Mouse (Mus musculus): ENCODE measurements around the gene Sned1.

The Sned1 gene

DNA sequence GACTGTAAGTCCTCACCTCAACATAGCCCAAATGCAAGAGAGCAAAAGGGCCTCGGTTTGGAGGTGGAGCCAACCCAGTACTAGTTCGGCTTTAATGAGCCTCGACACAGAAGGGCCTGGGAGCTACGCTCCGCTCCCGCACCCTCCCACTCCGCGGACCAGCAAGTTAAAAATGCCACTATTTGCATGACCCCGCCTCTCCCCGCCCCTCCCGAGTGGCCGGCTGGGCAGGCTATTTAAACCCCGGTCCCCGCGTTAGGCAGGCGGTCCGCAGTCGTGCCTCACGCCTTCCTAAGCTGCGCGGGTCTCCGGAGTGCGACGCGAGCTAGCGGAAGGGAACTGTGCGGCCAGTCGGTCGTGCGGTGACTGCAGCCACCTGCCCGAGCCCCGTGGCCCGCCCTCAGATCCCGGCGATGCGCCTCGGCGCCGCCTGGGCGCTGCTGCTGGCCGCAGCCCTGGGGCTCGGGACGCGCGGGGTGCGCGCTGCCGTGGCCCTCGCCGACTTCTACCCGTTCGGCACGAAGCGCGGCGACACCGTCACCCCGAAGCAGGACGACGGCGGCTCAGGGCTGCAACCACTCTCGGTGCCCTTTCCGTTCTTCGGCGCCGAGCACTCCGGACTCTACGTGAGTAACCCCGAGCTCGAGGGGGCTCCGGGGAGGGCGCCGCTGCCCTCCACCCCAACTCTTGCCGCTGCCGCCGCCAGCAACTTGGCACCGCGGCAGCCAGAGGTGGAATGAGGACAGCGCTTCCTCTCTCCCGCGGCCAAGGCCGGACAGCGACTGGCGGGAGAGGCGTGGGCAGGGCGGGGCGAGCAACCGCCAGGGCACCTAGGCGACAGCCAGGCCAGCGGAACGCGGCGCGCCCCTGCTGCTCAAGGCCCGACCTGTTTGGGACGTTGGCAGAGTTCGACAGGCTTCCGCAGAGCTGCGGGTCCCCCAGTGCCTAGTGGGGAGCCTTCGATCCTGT is at the start of gene Sned1:
Gene Sned1 (plus strand): TSS at position 266 of the 969 bp plus-strand sequence.
- in situ Hi-C loops (cut with MboI, MseI): loop anchor here (25.0 kb wide), 1 partner anchor 1226 kb away; no protein-coding TSS in a partner anchor

DNA sequence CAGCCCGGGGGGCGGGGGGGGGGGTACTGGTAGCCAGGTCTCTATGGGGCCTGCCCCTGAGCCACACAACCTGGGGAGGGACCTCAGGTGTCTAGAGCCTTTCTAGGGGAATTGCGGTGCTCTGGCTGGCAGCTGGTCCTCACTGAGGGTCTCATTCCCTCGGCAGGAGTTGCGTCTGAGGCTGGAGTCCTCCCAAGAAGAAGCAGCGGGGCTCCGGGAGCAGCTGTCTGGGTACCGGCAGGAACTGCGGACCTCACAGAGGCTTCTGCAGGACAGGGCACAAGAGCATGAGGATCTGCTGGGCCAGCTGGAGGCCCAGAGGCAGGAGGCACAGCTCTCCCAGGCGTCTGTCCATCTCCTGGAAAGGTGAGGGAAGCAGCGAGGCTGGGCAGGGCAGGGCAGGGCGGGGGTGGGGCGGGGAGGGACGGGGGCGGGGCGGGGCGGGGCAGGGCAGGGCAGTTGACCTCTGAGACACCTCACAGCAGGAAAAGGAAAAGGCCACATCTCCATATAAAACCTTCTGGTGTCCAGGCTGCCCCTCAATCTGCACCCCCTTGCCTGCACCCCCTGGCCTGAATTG is 44.8 kb upstream of the Sned1 start:
- in situ Hi-C loops (cut with MboI, MseI): loop anchor here (10.0 kb wide), 1 partner anchor 1606 kb away; no protein-coding TSS in a partner anchor

GRCm38 (mm10) chr1:93194961-93195360 is 40.7 kb upstream of the Sned1 start:
- in situ Hi-C loops (cut with MboI, MseI): loop anchor here (10.0 kb wide), 1 partner anchor 1610 kb away; no protein-coding TSS in a partner anchor

DNA sequence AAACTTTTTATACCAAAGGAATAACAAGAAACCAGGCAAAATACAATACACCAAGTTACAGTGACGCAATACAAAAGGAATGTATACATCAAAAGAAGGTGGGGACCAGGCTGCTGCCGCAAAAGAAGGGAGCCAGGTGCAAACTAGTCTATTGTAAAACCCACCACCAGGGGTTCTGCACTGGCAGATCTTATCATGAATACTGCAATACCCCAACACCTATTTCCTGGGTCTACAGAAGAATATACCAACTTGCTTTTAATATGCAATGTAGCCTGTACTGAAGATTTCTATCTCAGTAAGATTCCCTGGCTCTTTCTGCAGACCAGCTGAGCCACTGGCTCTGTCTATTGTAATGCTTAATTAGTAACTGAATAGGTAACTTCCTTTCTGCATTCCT is 38.2 kb upstream of the Sned1 start:
- in situ Hi-C loops (cut with MboI, MseI): loop anchor here (10.0 kb wide), 1 partner anchor 1613 kb away; no protein-coding TSS in a partner anchor

DNA sequence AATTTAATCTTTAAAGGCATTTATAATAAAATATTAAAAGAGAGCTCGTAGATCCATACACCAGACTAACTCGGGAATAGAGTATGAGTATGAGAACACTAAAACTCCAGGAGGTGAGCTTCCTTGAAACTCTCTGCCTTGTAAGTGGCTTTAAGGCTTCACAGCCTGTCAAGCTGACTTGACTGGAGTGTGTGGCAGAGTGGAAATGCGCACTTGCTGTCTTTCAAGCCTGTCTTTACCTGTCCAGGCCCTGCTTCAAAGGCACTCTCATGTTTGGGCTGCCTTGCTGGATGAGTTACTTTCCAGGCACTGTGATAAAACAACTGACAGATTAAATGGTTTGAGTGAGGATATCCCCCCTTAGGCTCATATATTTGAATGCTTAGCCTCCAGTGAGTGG is 37.7 kb upstream of the Sned1 start:
- in situ Hi-C loops (cut with MboI, MseI): loop anchor here (10.0 kb wide), 1 partner anchor 1613 kb away; no protein-coding TSS in a partner anchor

DNA sequence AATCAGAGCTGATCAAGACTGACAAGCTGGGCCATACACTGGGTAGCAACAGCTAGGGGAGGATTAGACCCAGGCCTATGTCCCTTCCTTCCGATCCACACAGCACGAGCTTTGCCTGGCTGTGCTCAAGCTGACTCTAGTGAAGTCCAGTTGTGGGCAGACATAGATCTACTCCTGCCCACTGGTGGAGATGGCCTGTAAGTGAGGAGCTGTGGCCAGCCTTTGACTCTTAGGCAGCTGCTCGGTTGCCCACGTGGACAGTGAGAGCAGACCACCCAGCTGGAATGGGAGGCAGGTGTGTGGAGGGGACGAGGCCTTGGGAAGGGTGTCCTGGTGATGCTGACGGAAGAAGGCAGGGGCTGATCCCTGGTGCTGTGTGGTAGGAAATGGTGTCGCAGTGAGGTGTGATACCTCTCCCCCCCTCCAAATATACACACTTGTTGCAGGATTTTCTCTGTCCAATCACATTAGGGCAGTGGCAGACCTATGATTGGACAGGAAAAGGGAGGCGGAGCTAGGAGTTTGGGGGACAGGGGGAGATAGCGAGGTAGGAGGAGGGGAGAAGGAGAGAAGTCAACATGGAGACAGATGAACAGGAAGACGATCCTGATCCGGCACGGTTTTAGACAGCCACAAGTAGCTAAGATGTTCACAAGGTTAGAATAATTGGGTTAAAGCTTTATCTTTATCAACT is 29.2 kb upstream of the Sned1 start:
- in situ Hi-C loops (cut with MboI, MseI): no loop called here

DNA sequence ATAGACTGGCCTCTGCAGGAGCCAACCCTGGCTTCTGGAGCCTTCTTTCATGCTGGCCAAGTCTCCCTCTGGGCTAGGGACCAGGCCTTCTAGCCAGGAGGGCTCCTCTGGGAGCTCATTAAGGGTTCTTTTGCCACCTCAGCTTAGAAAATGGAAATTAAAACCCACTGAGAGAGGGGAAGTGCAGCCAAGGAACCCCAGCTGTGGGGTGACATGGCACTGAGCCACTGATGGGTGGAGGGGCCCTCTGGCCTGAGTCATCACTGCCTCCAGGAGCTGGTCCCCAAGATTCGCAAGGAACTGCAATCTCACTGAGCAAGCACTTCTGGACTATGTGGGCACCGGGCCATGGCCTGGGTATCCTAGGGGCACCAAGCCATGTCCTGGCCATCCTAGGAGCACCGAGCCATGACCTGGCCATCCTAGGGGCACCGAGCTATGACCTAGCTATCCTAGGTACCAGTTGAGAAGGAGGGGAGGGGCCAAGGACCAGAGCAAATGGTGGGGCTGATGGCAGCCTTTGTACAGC is 28.0 kb upstream of the Sned1 start:
- in situ Hi-C loops (cut with MboI, MseI): no loop called here

GRCm38 (mm10) chr1:93210213-93210641 is 25.4 kb upstream of the Sned1 start:
- in situ Hi-C loops (cut with MboI, MseI): no loop called here

GRCm38 (mm10) chr1:93211019-93211418 is 24.6 kb upstream of the Sned1 start:
- in situ Hi-C loops (cut with MboI, MseI): no loop called here

- in situ Hi-C loops (cut with MboI, MseI): no loop called here
Observed at GRCm38 (mm10) chr1:93211549-93212220, 24.0 kb upstream of the Sned1 start.

DNA sequence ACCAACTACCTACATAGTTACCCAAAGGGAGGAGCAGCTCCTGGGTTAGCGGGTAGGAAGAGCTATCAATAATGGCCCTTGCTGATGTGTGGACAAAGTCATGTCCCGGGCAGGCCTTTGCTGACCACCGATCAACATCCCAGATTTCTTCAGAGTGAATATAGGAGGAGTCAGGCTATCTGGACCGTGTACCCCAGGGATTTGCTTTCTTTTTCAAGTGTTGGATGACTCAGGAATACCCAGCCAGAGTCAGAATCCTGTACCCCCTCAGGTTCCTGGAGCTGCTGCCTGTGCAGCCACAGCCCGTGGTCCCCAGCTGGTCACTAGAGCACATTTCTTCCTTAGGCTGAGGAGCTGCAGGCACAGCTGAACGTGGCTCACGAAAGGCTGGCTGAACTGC is 23.2 kb upstream of the Sned1 start:
- in situ Hi-C loops (cut with MboI, MseI): no loop called here

- in situ Hi-C loops (cut with MboI, MseI): no loop called here
Observed at GRCm38 (mm10) chr1:93214612-93215011, 21.0 kb upstream of the Sned1 start.

GRCm38 (mm10) chr1:93216839-93217497 is 18.7 kb upstream of the Sned1 start:
- in situ Hi-C loops (cut with MboI, MseI): no loop called here

GRCm38 (mm10) chr1:93217530-93217929 is 18.1 kb upstream of the Sned1 start:
- in situ Hi-C loops (cut with MboI, MseI): no loop called here

DNA sequence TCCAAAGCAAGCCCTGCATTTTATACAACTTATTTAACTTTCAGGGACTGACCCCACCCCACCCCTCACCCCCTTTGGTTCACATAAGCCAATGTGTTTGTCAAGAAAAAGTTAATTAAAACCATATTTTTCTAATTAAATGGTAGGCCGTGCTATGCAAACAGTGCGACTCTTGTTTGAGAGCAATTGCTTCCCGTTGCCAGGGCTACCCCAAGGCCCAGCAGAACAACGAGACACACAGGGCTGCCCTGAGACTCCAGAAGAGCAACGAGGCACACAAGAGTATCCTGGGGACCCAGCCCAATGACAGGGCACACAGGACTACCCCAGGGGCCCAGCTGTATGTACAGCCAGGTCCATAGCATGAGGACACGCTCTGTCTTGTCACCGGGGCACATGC is 14.9 kb upstream of the Sned1 start:
- in situ Hi-C loops (cut with MboI, MseI): no loop called here

- in situ Hi-C loops (cut with MboI, MseI): no loop called here
Observed at GRCm38 (mm10) chr1:93223972-93224371, 11.7 kb upstream of the Sned1 start.

DNA sequence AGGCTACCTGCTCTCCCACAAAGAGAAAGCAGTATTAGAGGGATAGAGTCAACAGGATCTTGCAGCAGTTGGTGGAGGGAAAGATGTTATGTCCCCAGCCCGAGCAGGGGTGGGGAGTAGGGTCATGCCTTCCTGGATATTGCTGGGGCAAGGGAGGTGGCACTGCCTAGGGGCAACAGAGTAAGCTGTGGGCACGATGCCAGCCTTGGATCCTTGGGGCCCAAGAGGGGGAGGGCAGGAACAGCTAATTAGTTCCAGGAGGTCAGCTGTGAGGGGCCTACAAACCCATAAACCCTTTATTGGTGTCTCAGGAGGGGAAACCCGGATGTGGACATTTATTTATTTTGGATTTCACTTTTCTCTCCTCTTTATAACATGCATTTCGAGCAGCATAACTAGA is 10.4 kb upstream of the Sned1 start:
- in situ Hi-C loops (cut with MboI, MseI): loop anchor here (25.0 kb wide), 1 partner anchor 1237 kb away; no protein-coding TSS in a partner anchor

DNA sequence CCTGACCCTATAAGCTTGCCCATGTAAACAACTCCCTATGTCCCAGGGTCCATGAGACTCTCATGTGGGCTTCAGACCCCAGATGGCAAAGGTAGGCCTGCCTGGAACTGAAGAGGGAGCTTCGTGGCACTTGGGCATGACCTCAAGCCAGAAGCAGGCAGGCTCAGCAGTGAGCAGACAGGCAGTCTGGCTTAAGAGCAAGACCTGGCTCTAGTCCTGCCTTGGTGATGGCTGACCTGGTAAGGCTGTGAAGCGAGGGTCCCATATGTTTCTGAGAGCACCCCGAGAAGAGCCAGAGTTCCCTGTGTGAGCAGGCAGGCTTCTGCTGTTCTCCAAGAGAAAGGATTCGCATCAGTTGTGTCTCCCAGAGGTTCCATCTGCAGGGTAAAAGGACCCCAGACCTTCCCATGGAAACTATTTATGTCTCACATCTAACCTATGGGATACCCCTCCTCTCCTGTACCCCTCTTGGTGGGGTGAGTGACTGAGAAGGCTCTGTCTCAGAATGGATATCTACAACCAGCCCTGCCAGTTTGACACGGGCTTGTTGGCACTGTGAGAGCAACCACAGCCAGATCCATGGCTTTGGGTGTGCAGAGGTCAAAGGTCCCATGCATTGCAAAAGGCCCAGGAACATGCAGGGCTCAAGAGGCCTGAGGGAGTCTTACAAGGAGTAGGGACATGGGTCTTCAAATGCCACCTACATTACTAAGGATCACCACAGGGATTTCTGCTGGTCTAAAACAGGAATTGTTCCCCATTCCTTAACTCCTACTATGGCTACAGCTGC is 9.7 kb upstream of the Sned1 start:
- in situ Hi-C loops (cut with MboI, MseI): loop anchor here (25.0 kb wide), 1 partner anchor 1236 kb away; no protein-coding TSS in a partner anchor

DNA sequence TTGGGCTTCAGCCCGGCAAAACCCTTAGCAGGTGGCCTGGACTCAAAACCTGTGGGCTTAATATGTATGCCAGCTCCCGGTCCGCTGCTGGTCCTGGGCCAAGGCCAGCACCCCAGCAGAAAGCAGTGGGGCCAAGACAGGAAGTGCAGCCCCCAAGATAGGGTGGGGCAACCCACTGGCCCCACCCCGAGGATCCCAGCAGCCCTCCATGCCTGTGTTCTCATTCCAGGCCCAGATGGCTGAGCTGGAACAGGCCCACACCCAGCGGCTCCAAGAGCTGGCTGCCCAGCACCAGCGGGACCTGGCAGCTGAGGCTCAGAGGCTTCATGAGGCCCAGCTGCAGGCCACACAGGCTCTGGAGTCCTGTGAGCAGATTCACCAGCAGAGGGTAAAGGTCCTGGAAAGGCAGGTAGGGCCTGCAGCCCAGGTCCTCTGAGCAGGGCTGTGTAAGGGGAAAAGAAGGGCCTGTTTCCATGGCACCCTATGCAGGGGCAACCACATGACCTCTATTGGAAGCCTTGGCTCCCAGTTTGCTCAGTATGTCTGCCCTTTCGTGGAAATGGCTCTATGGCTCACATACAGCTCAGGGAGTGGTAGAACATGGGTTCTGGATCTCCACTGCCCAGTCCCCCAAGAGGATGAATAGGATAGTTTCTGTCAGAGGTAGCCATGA is 8.2 kb upstream of the Sned1 start:
- in situ Hi-C loops (cut with MboI, MseI): loop anchor here (25.0 kb wide), 1 partner anchor 1235 kb away; no protein-coding TSS in a partner anchor
